Mouse (Mus musculus): Measurements from ENCODE around the gene Asb7.

- TF ChIP-seq POLR2A (IDR thresholded peaks at IDR 0.05; ENCODE audit: borderline replicate concordance, insufficient read depth, low read length) (no peak), CTCF (IDR thresholded peaks at IDR 0.05; ENCODE audit: borderline replicate concordance, insufficient read depth, low read depth, low read length) (no peak)
These were observed 28.4 kb downstream of the Asb7 start for GRCm38 (mm10) chr7:66660972-66661371.

Measured in cerebellum, adult 2 months (tissue).